Mouse (Mus musculus) layer of hippocampus, postnatal 14 days (tissue): ENCODE measurements at regions not wholly inside any gene's neighbourhood (a gene's known extent, or its start where the extent isn't known, plus 50 kb on each side); places are given as distances from the start of the nearest gene placed in this dataset.
A peak's percentile ranks its signal among the peaks of the same experiment; 100 is the strongest.
"Not testable (repeated sequence)": the region's sequence is repeated elsewhere in the genome, so short reads cannot be mapped to it uniquely, and the experiment has no call there.

Experiments
- DNase-seq, 2 experiments: peaks; one replicate each; pipeline ENCODE4 v3.0.0; 2021 to 2022; ENCODE audit warnings: low spot score in 2 of 2, mixed read lengths in 1 of 2

DNA sequence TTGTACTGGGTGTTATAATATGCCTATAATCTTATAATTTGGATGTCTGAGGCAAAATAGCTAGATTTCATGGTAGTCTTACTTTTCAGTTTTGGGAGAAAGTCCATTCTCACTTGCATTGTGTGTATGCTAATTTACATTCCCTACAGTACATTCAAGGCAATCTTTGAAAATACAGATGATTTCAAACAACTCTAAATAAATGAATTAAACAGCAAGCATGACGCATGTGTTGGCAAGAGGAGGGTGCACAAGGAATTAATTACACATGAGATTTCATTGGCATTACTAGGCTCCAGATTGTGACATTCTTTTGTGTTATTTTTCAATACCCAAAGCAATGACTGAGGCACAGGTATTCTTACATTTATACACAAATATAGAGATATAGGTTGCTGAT is 495.2 kb upstream of the Cypt12 start:
- DNase-seq: no peak

DNA sequence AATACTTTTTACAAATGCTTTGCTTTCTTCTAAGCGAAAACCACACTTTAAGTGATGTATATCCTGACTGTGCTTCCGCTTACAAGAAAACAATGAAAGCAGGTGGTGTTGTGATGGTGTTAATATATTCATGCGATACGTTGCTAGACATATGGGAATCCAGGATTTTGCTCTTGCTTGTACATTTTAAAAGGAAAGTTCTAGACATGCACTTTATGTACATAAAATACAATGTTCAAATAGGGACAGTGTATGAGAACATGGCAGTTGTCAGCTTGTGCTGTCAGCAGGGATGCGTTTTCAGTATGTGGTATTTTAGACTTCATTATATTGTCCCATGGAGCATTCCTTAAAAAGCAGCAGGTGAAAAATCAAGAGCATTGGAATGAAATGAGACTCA is 487.7 kb upstream of the Cypt12 start:
- DNase-seq: no peak

DNA sequence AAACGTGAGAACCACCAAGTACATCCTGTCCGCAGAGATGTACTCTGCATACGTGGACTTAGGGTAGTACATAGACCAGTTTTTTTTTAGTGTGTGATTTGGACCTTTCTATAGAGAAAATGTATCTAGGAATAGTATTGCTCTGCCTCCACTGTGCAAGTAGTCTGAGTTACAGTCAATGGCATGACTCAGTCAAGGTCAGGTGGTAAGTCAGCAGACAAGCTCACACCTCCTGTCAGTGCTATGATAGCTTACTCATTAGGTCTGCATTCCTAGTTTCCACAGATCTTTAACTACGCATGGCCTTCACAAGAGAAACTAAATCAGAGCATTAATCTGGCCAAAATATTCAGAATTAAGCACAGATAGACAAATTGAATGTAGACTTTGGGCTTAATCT is 486.8 kb upstream of the Cypt12 start:
- DNase-seq: no peak

DNA sequence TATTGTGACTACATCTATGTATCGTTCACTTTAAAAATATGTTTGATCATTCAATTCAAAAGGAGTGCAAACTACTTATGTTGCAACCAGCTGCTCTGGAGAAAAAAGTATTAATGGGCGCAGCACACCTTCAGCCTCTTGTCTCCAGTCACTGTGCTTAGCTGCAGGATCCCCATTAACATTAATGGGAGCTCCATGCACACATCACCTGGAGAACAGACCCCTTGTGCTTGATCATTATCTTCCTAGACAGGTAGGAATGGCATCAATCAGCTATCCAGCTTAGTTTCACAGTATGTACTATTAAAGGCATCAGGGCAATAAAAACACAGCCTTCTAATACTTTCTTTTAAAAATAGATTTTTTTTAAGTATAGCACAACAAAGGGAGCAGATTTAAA is 474.4 kb upstream of the Cypt12 start:
- DNase-seq: no peak

DNA sequence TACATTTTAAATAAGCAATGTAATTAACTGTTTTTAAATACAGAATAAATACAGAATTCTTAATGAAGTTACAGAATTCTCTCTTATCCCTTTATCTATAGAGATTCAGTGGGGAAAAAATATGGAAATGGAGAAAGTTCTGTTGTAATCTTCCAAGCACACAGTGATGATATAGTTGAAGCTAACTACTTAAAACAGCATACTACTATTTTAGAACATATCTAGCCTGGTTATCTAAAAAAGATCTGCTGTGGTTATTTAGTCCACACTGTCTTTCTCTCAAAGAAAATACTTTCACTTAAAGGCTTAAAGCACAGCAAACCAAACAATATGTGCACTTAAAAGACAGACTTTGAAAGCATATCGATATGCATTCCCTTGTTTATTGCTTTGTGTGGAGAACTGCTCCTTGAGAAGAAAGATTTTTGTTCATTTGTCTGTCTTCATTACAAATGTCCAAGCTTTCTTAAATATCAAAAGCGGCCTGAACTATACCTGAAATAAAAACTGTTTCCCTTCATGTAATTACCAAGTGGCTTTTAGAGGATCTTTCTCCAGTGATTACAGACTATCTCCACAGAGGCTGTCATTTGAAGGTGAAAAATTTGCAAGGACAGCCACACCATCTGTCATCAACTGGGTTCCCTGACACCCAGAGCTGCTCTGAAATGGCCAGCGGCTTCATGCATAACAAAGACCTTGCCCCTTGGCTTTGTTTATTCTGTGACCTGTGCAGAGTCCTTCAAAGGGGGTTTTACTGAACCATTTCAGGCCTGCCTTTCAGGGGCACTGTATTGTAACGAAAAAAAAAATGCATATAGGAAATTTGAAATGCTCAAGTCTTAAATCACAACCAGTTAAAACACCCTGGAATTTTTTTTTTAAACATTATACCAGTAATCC is 458.7 kb upstream of the Cypt12 start:
- no peak for DNase-seq

DNA sequence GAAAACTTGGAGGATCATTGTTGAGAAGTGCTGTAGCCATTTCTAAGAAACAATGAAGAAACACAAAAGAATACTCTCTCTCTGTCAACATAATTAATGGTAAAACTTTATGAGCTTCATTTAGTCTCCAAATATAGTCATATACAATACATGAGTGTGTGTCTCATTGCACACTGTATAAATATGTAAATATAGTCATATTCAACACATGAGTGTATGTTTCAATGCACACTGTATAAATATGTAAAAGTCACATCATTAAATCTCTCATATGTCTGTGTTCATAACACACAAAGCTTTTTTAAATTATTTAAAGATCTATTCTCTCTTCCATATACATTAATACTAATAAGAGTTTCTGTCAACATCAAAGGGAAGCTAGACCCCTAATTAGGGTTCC is 457.6 kb upstream of the Cypt12 start:
- DNase-seq: no peak

DNA sequence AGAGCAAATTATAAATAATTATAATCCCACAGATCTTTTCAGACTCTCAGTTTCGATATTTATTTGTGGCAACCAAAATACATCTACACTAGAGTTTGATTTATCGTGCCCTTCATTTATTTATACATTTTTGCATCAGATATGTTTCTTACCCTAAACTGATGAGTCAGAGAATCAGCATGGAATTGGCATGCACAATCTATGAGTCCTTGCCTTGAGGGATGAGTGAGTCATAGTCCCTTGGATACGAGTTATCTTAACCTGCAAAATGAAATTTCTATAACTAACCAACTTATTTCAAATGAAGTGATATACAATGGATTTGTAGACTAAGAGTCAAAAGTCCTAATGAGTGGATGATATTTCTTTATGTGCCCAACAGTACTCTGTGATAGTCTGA is 449.9 kb upstream of the Cypt12 start:
- no peak for DNase-seq

DNA sequence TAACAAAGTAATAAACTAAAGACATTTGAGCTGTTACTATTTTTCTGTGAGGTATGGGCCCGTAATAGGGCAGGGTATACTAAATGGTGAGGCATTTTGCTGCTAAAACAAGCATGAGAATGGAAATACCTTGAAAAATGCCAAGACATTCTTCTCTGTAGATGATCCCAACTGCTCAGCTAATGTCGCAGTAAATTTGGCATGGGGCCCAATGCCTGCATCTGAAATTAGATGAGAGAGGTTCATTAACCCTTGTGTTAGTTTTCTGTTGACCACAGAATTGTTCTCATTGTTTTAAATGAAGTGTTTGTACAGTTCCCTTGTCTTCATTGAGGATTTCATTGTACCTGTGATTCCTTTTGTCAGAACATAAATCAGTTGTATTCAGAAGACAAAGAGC is 446.7 kb upstream of the Cypt12 start:
- DNase-seq: no peak

DNA sequence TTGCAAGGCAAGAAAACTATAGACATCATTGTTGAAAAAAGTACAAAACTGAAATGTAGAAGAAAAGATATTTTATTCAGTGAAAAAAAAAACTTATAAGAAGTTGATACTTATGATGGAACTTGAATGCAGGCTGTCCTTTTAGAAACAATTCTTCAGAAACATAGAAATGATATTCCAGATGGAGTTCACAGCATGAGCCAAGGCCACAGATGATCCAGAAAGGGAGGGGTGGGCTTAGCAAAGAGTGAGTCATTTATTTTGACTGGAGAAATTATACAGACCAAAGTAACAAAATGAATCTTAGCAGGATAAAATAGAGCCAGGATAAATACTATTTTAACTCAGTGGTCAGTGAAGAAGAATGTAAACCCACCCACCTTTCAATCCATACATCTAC is 406.9 kb upstream of the Cypt12 start:
- DNase-seq: no peak

DNA sequence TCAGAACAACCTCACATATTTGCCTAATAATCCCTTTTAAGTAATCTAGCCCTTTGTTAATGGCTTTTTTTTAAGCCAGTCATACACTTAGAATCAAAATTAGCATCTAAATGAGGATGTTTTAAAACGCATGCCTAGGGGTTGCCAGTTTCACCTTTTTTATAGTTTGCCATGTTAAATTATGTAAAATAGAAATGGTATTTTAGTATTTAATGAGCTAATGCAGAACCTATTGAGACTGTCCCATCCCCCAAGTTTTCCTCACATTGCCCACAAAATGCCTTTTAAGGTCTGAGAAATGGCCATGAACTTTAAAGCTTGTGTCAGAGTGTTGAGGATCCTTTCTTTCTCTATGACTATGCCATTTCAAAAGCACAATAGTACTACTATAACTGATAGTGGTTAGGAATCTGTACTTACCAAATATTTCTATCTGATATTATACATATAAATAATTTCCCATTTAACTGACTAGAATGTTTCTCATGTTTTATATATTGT is 400.6 kb upstream of the Cypt12 start:
- no peak for DNase-seq

DNA sequence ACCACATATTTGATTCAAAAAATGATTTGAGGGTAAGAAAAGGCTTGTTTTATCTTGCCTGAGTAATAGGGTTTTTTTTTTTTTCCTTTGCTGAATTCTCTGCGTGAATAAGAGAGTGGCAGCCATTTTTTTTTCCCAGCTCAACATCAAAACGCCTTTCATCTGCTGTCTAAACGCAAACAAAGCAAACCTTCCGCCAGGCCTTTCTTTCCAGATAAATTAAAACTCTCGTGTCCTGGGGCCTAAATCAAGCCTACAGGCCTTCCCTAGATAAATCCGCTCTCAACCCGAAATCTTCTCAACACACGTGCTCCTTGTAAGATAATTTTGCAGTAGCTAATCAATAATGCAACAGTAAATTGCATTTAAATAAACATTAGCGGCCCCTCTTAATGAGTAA is 365.7 kb upstream of the Cypt12 start:
- DNase-seq: no peak

DNA sequence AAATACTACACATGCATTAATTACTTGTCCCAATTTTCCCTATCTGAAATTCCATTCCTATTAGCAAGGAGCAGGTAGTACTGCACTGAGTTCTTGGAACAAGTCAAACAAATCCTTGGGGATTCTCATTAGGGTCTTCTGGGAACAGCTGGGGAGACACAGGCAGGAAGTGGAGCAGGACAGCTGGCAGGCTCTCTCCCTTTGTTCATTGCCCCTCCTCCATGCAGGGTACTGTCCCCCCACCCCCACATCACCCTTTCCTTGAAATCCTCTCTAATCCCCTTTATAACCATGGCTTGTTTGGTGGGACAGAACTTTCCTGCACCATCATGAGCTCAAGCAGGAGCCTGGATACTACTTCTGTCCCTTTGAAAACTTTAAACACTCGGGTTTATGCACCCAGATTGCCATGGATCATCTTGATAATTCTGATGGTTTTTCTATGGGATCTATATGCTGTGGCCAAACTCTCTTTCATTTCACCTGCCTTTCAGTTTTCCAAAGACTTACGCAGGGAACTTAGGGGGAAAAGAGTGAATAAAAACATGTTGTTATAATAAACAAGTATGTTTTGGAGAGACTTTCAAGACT is 358.2 kb upstream of the Cypt12 start:
- DNase-seq: no peak

DNA sequence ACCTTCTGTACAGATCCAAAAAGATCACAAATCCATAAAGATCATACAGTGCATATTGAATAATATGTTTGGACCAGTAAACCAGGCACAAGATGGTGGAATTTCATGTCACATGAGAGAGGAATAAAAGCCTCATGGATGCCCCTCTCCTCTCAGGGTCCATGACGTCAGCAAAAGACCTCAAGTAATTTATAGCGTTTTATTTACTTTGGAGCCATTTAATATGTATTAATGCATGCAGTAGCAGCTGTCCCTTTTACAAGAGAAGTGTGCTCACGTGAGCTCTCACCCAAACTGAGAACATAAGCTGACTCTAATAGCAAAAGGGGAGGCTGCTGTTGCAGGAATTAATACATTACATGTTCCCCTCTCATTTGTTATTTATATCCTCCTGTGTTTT is 355.7 kb upstream of the Cypt12 start:
- DNase-seq: no peak

DNA sequence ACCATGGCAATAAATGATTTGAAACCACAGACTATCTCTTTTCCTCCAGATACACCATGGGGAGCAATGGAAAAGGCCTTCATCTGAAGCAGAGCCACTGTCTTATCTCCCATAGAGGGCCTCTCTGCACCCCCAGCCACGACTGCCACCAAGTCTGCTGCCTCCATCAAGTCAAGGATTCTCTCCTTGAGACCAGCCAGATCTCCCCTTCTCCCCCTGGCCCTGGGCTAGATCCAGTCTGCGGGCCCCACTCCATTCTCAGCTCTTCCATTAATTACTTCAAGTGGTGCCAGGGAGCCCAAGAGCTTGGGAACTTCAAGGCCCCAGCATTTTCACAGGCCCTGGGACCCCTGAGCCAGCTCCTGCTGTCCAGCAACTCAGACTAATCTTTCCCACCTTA is 351.8 kb upstream of the Cypt12 start:
- no peak for DNase-seq

DNA sequence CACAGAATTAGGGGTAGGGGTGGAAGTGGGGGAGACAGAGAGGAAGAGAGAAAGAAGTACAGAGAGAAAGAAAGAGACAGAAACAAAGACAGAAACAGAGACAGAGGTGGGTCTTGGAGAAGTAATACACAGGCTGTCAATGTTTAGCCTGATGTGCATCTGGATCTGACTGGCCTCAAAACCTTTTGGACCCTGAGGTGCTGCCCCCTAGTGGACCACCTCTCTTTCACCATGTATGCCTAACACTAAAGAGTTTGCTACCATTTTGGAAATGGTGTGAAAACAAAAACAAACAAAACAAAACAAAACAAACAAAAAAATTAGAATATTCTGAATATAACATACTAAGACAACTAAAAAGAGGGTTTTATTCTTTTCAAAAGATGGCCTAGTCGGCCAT is 334.7 kb upstream of the Cypt12 start:
- DNase-seq: no peak

DNA sequence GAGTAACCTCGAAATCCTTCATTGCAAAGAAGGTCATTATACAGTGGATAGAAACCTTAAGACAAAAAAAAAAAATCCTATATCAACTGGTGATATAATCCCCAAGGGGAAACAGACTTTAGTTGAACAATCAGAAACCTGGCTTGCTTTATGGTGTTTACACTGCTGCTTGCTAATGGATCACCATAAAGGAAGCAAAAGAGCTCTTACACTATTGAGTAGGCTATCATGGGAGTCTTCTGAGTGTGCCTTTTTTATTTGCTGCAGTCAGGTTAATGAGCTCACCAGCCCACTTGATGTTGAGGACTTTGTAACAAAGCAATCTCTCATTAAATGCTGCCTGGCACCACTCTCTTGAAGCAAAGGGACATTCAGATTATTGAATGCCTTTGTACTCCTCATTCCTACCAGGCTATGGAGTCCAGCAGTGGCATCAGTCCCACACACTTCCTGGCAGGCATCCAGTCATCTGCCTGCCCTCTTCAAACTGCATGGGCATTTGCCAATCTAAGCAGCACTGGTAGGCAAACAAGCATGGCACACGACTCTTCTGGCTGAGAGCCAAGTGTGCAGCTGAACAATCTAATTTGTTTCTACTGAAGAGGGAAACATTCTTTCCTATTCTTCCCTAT is 331.7 kb upstream of the Cypt12 start:
- peak; percentile 66 to 78 for DNase-seq

DNA sequence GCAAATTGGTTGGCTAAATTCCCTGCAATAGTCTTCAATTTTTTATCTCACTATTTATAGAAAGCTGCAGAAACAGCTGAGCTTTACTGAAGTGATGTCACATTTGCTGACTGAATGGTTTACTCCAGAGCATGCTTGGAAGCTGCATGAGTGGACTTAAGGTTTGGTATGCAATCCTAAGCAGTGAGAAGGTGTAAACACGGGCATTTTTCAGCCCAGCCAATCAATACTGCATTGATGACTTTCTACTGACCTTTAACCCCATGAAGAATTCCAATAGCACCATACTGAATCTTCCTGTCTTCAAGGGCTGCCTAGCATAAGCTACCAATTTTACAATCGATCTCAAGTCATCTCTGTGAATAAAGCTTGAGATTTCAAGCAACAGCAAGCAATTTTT is 328.7 kb upstream of the Cypt12 start:
- no peak for DNase-seq

DNA sequence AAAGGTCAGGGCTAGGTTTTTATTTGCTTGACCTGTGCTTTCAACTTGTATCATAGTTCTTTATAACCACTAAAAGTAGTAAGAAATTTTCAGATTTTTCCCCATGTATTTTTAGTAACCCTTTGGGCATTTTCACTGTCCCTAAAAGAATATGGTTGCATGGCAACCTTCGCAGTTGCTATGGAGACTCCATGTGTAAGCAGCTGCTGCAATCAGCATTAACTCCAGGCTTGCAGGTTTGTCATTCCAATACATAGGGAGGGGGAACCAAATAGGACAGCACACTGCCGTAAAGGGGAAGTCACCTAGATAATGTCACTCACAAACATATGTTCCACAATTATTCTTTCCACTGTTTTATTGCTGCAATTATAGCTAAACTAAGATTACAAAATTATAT is 328.3 kb upstream of the Cypt12 start:
- DNase-seq: peak; percentile 23 to 71

DNA sequence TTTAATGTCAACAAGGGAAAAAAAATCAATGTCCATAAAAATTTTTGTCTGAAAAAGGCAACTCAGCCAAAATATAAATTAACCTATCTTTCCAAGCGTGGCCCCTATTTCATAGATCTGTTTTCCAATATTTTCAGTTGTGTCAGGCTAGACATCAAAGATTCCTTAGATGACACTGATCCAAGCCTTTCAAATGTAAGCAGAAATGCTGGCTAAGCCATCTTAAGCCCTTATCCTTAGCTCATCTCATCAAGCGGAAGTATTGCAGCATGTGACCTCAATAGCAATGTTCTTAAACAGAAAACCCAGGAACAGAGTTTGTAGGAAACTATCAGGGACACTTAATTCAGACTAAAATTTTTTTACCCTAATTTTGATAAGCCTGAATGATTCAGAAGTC is 327.8 kb upstream of the Cypt12 start:
- DNase-seq: no peak

DNA sequence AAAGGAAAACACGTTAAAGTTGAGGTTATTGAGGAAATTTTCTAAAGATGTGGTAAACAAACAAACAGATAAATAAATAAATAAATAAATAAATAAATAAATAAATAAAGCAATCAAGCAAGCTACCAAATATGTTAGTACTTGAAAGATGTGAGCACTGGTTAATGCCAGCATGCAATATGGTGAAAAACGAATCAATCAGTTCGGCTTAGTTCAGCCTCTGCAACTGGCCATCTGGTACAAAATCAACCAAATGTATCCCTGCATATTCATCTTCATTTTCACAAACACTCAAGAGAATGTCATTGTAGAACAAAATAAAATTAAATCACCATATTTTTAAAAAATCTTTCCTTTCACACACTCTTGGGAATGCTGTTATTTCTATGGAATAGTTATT is 315.7 kb upstream of the Cypt12 start:
- peak in 1 of 2 experiments; percentile 33 for DNase-seq

DNA sequence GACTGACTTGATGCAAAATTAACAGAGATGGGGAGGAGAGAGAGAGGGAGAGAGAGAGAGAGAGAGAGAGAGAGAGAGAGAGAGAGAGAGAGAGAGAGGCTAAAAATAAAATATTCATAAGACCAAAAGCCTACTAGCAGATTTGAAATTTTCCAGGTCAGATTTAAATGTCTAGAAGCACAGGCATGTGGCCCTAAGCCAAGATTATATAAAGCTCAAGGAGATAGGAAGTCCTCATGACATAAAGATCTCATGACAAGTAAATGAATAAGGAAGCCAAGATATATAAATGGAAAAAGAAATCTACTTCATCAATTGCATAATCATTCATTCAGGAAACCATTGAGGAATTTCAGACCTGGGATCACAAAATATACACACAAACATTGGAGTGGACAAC is 311.9 kb upstream of the Cypt12 start:
- DNase-seq: no peak

DNA sequence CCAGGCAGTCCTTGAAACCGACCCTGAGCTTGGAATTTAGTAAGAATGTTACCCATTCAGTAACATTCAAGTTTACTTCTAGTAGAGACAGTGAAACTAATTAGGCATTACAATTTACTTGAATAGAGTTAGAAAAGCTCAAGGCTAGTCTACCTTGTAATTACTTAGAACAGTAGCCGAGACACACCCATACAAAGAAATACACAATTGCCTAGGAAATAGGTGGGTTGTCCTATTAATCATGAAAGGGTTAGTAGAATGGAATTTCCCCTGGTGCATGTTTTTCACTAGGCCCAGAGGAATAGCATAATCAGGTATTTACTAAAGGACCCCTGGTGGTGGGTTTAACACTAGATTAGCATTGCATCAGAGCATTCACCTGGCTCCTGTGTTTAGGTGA is 288.2 kb upstream of the Cypt12 start:
- DNase-seq: not testable (repeated sequence)
